Mouse (Mus musculus) urinary bladder, adult 2 months (tissue): Measurements from ENCODE around the gene Tsc22d4. TPM values are rescaled to one million over a fixed set of nuclear protein-coding genes. Genes with fewer than 3 reads are reported as not detected.
"Not testable (repeated sequence)": the region's sequence is repeated elsewhere in the genome, so short reads cannot be mapped to it uniquely, and the experiment has no call there.

Experiments
- DNase-seq: peaks from one replicate; pipeline ENCODE4 v3.0.0; 2022; ENCODE audit warnings: low spot score
- polyA plus RNA-seq: library from polyadenylated mRNA; depleted of rRNA; stranded (reverse); fragments of >200 nt; gene quantifications from 2 replicates; pipeline ENCODE4 v1.2.3, GENCODE M21; 2012; rRNA removed

The Tsc22d4 gene
- 68.8 and 109 TPM in 2 replicates for polyA plus RNA-seq

- DNase-seq, result peak; percentile 96
These were observed at the start of gene Tsc22d4 for GRCm38 (mm10) chr5:137745214-137746171. Tsc22d4 (plus strand) TSS chr5:137745730.

- DNase-seq, result no peak
These were observed 49.6 kb upstream of the Tsc22d4 start for GRCm38 (mm10) chr5:137695930-137696329.

DNA sequence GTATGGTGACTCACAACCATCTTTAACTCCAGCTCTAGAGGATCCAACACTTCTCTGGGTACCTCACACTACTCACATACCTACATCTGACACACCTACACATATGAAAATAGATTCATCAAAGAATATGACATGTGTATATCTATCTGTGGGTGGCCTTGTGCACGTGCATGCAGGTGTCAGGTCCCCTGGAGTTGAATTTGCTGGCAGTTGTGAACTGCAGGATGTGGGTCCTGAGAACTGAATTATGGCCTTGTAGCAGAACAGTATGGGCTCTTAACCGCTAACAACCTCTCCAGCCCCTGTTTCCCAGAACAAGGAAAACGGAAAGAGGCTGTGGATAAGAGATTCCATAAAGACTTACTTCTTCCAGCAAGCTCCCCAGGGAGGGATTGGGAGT is 46.5 kb upstream of the Tsc22d4 start:
- no peak for DNase-seq

DNA sequence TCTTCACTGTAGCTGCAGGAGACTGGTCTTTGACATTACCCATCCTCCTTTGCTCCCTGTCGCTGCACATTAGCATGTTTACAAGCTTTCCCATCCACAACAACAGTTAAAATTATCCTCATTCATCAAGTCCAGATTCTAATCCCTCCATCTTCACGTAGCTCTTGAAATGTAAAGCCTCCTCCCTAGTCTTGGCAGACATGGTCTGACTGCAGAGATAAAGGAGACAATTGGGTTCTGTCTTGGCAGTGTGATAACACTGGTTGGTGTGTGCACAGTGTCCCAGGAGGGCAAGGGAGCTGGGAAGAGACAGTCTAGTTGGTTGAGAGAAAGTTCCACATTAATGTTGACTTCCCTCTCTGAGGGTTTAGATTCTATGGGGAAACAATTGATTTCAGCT is 45.7 kb upstream of the Tsc22d4 start:
- no peak for DNase-seq

DNA sequence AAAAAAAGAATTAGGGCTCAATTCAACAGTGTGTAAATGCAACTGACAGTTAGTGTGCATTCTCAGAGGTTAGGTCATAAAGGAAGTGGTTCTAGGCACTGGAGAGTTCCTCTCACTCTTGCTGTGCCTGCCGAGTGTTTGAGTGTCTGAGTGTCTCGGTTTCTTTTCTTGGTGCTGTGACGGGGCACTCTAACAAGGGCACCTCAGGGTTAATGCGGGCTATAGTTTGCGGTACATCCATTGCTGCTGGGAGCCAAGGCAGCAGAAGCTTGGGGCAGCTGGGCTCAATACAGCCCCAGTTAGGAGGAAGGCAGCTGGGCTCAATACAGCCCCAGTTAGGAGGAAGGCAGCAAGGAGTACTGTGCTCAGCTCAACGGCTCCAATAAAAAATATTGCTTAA is 40.3 kb upstream of the Tsc22d4 start:
- DNase-seq, result no peak

DNA sequence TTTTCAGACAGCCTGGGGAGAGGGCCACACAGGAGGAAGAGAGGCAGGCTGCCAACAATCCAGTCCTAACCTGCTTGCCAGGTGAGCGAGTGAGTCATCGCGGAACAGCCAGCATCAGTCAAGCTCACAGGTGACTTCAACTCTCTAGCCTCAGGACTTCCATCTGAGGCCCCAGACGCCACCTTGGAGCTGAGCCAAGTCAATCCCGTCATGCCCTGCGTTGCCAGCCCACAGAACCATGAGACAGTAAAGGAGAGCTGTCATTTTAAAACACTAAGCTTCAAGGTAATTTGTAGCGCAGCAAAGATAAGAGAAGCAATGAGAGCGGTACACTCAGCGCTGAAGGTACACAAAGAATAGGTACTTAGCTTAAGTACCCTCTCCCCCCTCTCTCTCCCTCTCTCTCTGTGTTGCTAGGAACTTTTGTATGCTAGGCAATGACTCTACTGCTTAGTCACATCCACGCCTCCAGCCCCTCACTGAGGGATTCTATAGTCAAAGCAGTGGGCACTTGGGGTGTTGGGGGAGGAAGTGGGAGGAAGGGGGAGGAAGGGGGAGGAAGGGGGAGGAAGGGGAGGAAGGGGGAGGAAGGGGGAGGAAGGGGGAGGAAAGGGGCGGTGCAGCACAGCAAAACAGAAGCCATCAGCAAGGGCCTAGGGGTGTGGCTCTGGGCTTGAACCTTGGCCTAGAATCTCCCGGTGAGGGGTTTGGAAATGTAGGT is 38.5 kb upstream of the Tsc22d4 start:
- DNase-seq, result peak; percentile 70

DNA sequence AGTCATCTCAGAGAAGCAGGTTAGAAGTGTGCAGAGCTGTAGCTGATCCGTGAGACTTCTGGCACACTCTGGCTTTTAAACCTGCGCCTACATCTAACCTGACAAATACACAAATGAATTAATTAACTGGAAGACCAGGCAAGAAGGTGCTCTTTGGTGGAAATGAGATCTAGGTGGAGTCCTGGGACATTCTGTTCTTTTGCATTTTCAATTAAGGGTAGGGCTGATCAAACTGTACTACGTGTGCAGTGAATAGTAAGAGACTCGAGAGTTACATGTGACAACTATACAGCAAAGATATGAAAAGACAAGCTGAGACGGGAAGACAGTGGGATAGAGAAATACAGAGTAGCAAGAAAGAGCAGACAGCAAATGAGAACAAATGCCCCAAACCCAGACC is 32.1 kb upstream of the Tsc22d4 start:
- DNase-seq, result no peak

GRCm38 (mm10) chr5:137715685-137716084 is 29.8 kb upstream of the Tsc22d4 start:
- no peak for DNase-seq

- no peak for DNase-seq
These were observed 27.3 kb upstream of the Tsc22d4 start for GRCm38 (mm10) chr5:137718020-137718790.

- DNase-seq, result no peak
These were observed 26.4 kb upstream of the Tsc22d4 start for GRCm38 (mm10) chr5:137719088-137719487.

DNA sequence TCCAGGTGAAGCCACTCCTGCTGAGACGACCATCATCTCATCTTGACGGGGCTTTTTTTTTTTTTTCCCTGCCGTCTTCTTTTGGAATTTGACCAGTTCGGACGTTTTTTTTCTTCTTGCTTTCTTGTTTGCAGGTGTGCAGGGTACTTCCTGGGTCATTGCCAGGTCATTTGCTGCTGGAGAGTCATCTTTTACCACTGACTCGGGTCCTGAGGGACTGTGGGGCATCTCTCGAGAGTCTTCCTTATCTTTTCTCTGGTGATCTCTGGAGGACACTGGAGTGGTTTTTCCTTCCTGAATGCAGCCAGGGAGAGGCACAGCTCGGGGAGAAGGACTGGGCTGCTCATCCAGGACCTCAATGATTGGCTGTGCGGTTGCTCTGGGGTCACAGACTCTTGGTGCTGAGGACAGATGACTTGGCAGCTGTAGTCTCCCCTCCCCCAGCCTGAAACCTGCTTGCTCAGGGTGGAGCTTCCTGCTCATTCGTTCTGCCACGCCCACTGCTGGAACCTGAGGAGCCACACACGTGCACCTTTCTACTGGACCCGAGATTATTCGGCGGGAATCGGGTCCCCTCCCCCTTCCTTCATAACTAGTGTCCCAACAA is 24.9 kb upstream of the Tsc22d4 start:
- DNase-seq, result not testable (repeated sequence)

DNA sequence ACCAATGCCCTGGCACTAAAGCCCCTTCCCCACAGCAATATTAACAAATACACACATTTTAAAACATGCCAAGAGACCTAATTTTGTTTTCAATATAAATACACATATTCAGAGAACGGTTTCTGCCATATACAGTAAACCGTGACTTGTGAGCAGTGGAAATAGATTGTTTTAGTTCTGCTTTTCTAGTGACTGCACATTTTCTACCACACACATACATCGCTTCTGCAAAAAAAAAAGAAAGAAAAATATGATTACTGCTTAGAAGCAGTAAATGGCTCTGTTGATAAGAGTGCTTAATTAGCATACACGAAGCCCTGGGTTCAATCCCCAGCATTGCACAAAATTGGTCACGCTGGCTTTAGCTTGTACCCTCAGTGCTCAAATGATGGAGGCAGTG is 21.7 kb upstream of the Tsc22d4 start:
- no peak for DNase-seq

DNA sequence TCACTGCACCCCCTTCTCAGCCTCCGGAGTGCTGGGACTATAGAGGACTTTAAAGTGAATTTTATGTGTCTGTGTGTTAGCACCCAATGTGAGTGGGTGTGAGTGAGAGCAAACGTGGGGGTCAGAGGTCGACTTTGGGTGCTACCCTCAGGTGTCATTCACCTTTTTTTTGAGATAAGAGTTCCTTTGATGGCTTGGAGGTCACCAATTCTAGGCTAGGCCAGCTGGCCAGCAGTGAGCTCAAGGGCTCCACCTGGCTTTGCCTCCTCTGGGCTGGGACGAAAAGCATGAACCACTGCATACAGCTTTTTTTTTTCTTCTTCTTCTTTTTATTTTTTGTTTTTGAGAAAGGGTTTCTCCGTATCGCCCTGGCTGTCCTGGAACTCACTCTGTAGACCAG is 18.8 kb upstream of the Tsc22d4 start:
- no peak for DNase-seq

DNA sequence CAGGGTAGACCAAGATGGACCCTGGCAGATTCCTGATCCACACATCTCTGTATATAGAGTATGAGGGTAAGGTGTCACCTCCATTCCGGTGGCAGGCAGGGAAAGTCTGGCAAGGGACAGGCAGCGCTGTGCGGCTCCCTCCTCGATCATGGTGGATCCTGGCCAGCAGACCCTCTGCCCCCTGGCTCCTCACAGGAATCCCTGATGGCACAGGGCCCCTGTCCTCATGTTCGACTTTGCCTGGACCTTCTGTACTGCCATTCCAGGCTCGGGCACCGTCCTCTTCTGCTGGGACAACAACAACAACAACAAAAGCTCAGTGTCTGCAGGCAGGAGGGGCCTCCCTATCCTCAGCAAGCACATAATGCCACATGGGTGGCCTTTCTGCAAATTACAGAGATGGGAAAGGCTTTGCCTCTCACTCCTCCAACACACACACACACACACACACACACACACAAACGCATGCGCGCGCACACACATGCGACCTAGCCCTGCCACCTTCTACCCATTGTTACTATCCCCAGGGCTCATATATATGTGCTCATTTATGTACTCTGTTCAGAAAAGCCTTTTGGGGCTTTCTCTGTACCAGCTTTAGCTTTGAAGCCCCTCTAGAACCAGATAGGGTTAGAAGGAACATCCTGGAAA is 11.8 kb upstream of the Tsc22d4 start:
- DNase-seq, result no peak

DNA sequence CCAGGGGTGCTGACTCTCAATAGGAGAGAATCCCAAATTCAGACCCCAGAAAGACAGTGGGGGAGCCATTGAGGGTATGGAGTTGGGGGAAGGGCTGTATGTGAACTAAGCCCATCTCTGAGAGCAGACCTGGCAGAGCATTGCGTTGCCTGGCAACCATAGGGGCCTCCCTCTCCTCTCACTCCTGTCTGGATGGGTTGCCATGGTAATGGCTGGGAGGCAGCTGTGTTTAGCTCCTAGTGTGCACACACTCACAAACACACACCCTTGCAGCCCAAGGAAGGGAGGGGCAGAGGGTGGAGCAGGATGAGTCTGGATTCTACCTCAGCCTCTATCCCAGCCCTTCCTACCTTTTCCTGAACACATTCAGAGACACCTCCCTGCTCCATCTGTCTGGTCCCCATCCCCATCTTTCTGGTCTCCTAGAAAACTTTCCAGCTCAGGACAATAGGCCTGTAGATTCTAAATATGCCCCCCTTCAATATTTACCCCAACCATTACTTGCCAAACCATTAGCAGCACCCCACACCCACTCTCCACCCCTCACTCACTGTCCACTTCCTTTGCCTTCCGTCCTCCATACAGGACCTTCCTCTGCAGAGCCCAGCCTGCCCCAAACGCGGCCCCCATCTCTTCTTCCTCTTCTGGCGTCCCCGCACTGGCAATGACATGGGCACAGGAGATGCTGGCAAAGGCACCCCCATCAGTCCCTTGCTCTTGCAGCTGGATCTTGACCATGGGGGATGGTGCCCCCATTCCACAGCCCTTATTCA is 11.1 kb upstream of the Tsc22d4 start:
- no peak for DNase-seq

- DNase-seq, result no peak
These were observed 8.1 kb upstream of the Tsc22d4 start for GRCm38 (mm10) chr5:137737400-137737940.

DNA sequence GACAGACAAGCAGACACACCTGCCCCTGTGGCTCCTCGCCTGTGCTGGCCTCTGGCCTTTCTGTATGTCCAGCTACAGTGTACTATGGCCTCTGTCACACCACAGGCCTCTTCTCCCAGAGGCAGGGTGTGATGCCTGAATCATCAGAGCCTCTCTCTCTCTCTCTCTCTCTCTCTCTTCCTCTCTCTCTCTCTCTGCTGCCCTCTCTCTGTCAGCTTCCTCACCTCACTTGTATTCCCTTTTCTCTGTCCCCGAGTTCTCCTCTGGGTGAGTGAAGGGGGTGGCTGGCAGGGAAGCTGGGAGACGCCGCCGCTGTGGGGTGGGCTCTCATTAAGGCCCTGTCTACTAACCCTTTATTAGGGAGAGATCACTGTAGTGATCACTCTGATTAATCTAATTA is 7.0 kb upstream of the Tsc22d4 start:
- DNase-seq, result no peak

GRCm38 (mm10) chr5:137739471-137739870 is 6.1 kb upstream of the Tsc22d4 start:
- DNase-seq, result no peak

DNA sequence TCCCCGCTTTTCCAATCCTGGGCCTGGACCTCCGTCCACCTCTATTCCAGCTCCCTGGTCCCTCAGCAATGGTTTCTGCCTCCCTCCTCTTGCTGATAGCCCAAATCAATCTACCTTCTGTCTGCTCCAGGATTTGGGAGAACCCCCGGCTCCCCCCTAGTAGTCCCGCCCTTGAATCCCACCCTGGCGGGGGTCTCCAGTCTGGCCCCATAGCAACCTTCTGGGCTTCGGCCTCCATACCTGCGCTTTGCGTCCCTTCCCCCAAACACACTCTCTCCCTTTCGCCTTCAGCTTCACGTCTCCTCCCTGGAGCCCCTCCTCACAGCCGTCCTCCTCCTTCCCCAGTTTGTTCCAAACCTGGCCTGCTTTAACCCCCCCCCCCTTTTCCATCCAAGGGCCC is 5.0 kb upstream of the Tsc22d4 start:
- DNase-seq, result no peak
